Mouse (Mus musculus) liver, embryonic 11.5 days (tissue): ENCODE measurements at regions not wholly inside any gene's neighbourhood (a gene's known extent, or its start where the extent isn't known, plus 50 kb on each side); places are given as distances from the start of the nearest gene placed in this dataset.
"Not testable (repeated sequence)": the region's sequence is repeated elsewhere in the genome, so short reads cannot be mapped to it uniquely, and the experiment has no call there.

Experiments used
- ATAC-seq: fragments of 200-750 bp; cut with Nextera tagmentation; replicated peaks from 2 replicates; pipeline ENCODE4 v1.8.0; 2017; ENCODE audit warnings: moderate number of reproducible peaks, mild to moderate bottlenecking, moderate TSS enrichment, moderate library complexity; ENCODE audit not compliant: low FRiP score
- DNase-seq: peaks from one replicate; pipeline ENCODE4 v3.0.0-alpha.2; 2017; ENCODE audit warnings: low spot score
- H3K27ac ChIP-seq: fragments of 300-500 bp; sonication (generic); 2 replicates; pipeline ENCODE4 v1.5.1; 2014; ENCODE audit warnings: mild to moderate bottlenecking, low read depth, low read length, control low read depth
- H3K27me3 ChIP-seq: fragments of 300-500 bp; sonication (generic); replicated peaks from 2 replicates; pipeline ENCODE4 v1.6.1; 2014; ENCODE audit warnings: low read length, mixed read lengths; ENCODE audit not compliant: control insufficient read depth, insufficient read depth
- H3K36me3 ChIP-seq: fragments of 300-500 bp; sonication (generic); 2 replicates; pipeline ENCODE4 v1.6.1; 2014; ENCODE audit warnings: mild to moderate bottlenecking, low read length, moderate library complexity, mixed read lengths; ENCODE audit not compliant: control insufficient read depth, insufficient read depth
- H3K4me1 ChIP-seq: fragments of 300-500 bp; sonication (generic); replicated peaks from 2 replicates; pipeline ENCODE4 v1.6.1; 2014; ENCODE audit warnings: low read length, mixed read lengths; ENCODE audit not compliant: control insufficient read depth, insufficient read depth
- H3K4me2 ChIP-seq: fragments of 300-500 bp; sonication (generic); 2 replicates; pipeline ENCODE4 v1.6.1; 2014; ENCODE audit warnings: mild to moderate bottlenecking, control low read depth, moderate library complexity
- H3K4me3 ChIP-seq: fragments of 300-500 bp; sonication (generic); 2 replicates; pipeline ENCODE4 v1.5.1; 2014; ENCODE audit warnings: low read depth, low read length, control low read depth
- H3K9ac ChIP-seq: fragments of 300-500 bp; sonication (generic); 2 replicates; pipeline ENCODE4 v1.6.1; 2014; ENCODE audit warnings: low read depth, low read length, control low read depth
- H3K9me3 ChIP-seq: fragments of 300-500 bp; sonication (generic); 2 replicates; pipeline ENCODE4 v1.6.1; 2016; ENCODE audit warnings: low read length, inconsistent platforms, mixed read lengths; ENCODE audit not compliant: control insufficient read depth
- WGBS: fragments of 180-500 bp; shearing (Covaris S2); extraction: QIAGEN DNeasy Blood & Tissue Kit; methylation state at CpG from one replicate; pipeline ENCODE4 v1.1.7; 2014; 5-methylcytosine and 5-hydroxymethylcytosine counted together

- no peak overlapping the region for H3K9ac ChIP-seq
These were observed 54.3 kb upstream of the Ddr1 start for GRCm38 (mm10) chr17:35758769-35759168.

GRCm38 (mm10) chr17:35759740-35760139 lies 55.3 kb upstream of the Ddr1 start:
- H3K9me3 ChIP-seq: no peaks in the 10 kb centered on the region
- H3K4me1 ChIP-seq: peaks cover 12% of the 10 kb centered on the region
- DNase-seq: no peak
- no peak overlapping the region for H3K4me3 ChIP-seq
- H3K27me3 ChIP-seq: no peaks in the 10 kb centered on the region
- no peaks in the 10 kb centered on the region for H3K36me3 ChIP-seq
- H3K9ac ChIP-seq: 0 out of 2 replicates have a peak overlapping the region, but pooled peaks have one; percentile 30
- no peak for ATAC-seq
- H3K27ac ChIP-seq: no peak overlapping the region
- 73% methylated on average over 6 of the region's 6 CpGs for WGBS
- H3K4me2 ChIP-seq: no peak overlapping the region

More at GRCm38 (mm10) chr17:35758769-35759168, 54.3 kb upstream of the Ddr1 start:
- Histone ChIP-seq H3K36me3 (no peaks in the 10 kb centered on the region), H3K4me3 (no peak overlapping the region), H3K9me3 (no peaks in the 10 kb centered on the region), H3K4me1 (peaks cover 12% of the 10 kb centered on the region), H3K4me2 (peak overlapping the region; percentile 5), H3K27me3 (no peaks in the 10 kb centered on the region), H3K27ac (no peak overlapping the region)
- ATAC-seq (peak; percentile 94), DNase-seq (no peak)
- 51% methylated on average over 7 of the region's 7 CpGs for WGBS

GRCm38 (mm10) chr17:35762614-35763013 lies 58.2 kb upstream of the Ddr1 start:
- WGBS: 73% methylated on average over 9 of the region's 9 CpGs
- Histone ChIP-seq H3K9me3 (no peaks in the 10 kb centered on the region), H3K9ac (no peak overlapping the region), H3K4me1 (peaks cover 12% of the 10 kb centered on the region), H3K4me3 (no peak overlapping the region), H3K27ac (no peak overlapping the region), H3K36me3 (no peaks in the 10 kb centered on the region), H3K27me3 (no peaks in the 10 kb centered on the region), H3K4me2 (no peak overlapping the region)
- no peak for DNase-seq
- no peak for ATAC-seq

- whole genome bisulfite sequencing: 73% methylated on average over 5 of the region's 5 CpGs
- peaks cover 12% of the 10 kb centered on the region for H3K4me1 ChIP-seq
These were observed 58.4 kb upstream of the Ier3 start for GRCm38 (mm10) chr17:35763101-35763500.

GRCm38 (mm10) chr17:35763866-35764265 lies 57.6 kb upstream of the Ier3 start:
- 28% methylated on average over 6 of the region's 6 CpGs for WGBS
- Histone ChIP-seq H3K4me3 (no peak overlapping the region), H3K4me1 (peaks cover 6% of the 10 kb centered on the region), H3K9me3 (no peaks in the 10 kb centered on the region), H3K27me3 (no peaks in the 10 kb centered on the region), H3K36me3 (no peaks in the 10 kb centered on the region), H3K9ac (no peak overlapping the region), H3K27ac (no peak overlapping the region), H3K4me2 (no peak overlapping the region)
- ATAC-seq (no peak), DNase-seq (no peak)

More at GRCm38 (mm10) chr17:35763101-35763500, 58.4 kb upstream of the Ier3 start:
- Histone ChIP-seq H3K9me3 (no peaks in the 10 kb centered on the region), H3K27ac (no peak overlapping the region), H3K27me3 (no peaks in the 10 kb centered on the region), H3K4me3 (no peak overlapping the region), H3K9ac (no peak overlapping the region), H3K36me3 (no peaks in the 10 kb centered on the region), H3K4me2 (no peak overlapping the region)
- ATAC-seq (no peak), DNase-seq (no peak)

GRCm38 (mm10) chr17:35766406-35766805 lies 55.1 kb upstream of the Ier3 start:
- no peak overlapping the region for H3K4me2 ChIP-seq
- ATAC-seq (no peak), DNase-seq (no peak)
- H3K36me3 ChIP-seq: no peaks in the 10 kb centered on the region
- no peaks in the 10 kb centered on the region for H3K9me3 ChIP-seq
- H3K4me3 ChIP-seq: no peak overlapping the region
- H3K27ac ChIP-seq: no peak overlapping the region
- H3K9ac ChIP-seq: no peak overlapping the region
- H3K4me1 ChIP-seq: peaks cover 4% of the 10 kb centered on the region
- 70% methylated on average over 9 of the region's 9 CpGs for WGBS
- no peaks in the 10 kb centered on the region for H3K27me3 ChIP-seq

- Histone ChIP-seq H3K4me1 (peaks cover 4% of the 10 kb centered on the region), H3K36me3 (no peaks in the 10 kb centered on the region), H3K27ac (no peak overlapping the region), H3K27me3 (no peaks in the 10 kb centered on the region), H3K9ac (no peak overlapping the region), H3K4me3 (no peak overlapping the region), H3K4me2 (no peak overlapping the region), H3K9me3 (no peaks in the 10 kb centered on the region)
- DNase-seq (no peak), ATAC-seq (no peak)
- 67% methylated on average over 5 of the region's 5 CpGs for WGBS
These were observed 52.1 kb upstream of the Ier3 start for GRCm38 (mm10) chr17:35769175-35769960.

- WGBS: 82% methylated on average over 4 of the region's 4 CpGs
- not testable (repeated sequence) for H3K4me3 ChIP-seq, H3K9me3 ChIP-seq, H3K4me1 ChIP-seq, H3K36me3 ChIP-seq, H3K9ac ChIP-seq, H3K4me2 ChIP-seq, H3K27ac ChIP-seq, ATAC-seq, DNase-seq, H3K27me3 ChIP-seq
These were observed 51.6 kb upstream of the Ier3 start for GRCm38 (mm10) chr17:35769961-35770276.

- H3K27me3 ChIP-seq: no peaks in the 10 kb centered on the region
- no peak for ATAC-seq
- H3K9ac ChIP-seq: no peak overlapping the region
- H3K27ac ChIP-seq: no peak overlapping the region
- 74% methylated on average over 3 of the region's 3 CpGs for WGBS
- H3K9me3 ChIP-seq: no peaks in the 10 kb centered on the region
- H3K4me2 ChIP-seq: no peak overlapping the region
- H3K36me3 ChIP-seq: no peaks in the 10 kb centered on the region
- peaks cover 4% of the 10 kb centered on the region for H3K4me1 ChIP-seq
- no peak overlapping the region for H3K4me3 ChIP-seq
- DNase-seq: no peak
These were observed 50.9 kb upstream of the Ier3 start for GRCm38 (mm10) chr17:35770599-35770998.
